Mouse (Mus musculus): ENCODE data around the gene Reep6. TPM values are rescaled to one million over a fixed set of nuclear protein-coding genes. Genes with fewer than 3 reads are reported as not detected.

The Reep6 gene
- total RNA-seq, 1 experiment: 13.3 TPM

DNA sequence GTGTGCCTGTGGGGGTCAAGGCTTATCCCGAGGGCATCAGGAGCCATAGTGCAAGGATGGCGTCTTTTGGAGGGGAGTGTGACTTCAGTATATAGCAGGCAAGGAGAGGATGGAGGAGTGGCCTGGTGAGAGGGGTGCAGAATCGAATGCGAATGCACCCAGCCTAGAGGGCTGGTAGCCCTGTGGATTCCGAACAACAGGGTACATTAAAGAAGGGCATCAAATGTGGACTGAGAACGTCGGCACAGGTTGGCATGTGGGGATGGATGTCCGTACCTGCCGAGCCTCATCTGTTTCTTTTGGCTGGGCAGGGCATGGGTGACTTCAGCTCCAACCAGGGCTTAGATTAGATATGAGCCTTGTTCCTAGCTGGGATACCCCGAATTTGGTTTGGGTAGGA, 29.9 kb upstream of the Reep6 start:
- no peak overlapping the region for H3K4me3 ChIP-seq (ENCODE audit: insufficient read depth in 1 of 2, low read depth in 1 of 2, low read length in 2 of 2, poor library complexity in 1 of 2, severe bottlenecking in 1 of 2)
- no peak for TF ChIP-seq ZNF384 (IDR thresholded peaks at IDR 0.05; ENCODE audit: low read depth, low read length)
- TF ChIP-seq HCFC1 (IDR thresholded peaks at IDR 0.05; ENCODE audit: borderline replicate concordance, insufficient read depth, low read length): no peak
- TF ChIP-seq MAFK (IDR thresholded peaks at IDR 0.05; ENCODE audit: insufficient read depth, low read depth, low read length): no peak
- no peak for TF ChIP-seq CHD2 (IDR thresholded peaks at IDR 0.05; ENCODE audit: low read depth, low read length)
- in situ Hi-C loops (cut with MboI; ENCODE audit: low sequenced_read_pairs in 2 of 2, unreplicated experiment in 2 of 2): no loop called here
- H3K9me3 ChIP-seq (ENCODE audit: control insufficient read depth, insufficient read depth, low read depth, low read length): no peaks in the 10 kb centered on the region
- peaks cover 3% of the 10 kb centered on the region for H3K36me3 ChIP-seq (ENCODE audit: control insufficient read depth, insufficient read depth, low read length, poor library complexity, severe bottlenecking)
- no peak for DNase-seq (ENCODE audit: low read depth, low spot score)
- H3K27ac ChIP-seq (ENCODE audit: insufficient read depth, low read depth, low read length, poor library complexity, severe bottlenecking): no peak overlapping the region
- peaks cover 0 to 8% of the 10 kb centered on the region in 2 experiments; a peak in 2 of 4 replicates for H3K4me1 ChIP-seq (ENCODE audit: control insufficient read depth in 2 of 2, insufficient read depth in 2 of 2, low read length in 2 of 2, poor library complexity in 1 of 2)
- no peak overlapping the region for H3K9ac ChIP-seq (ENCODE audit: insufficient read depth, low read depth, low read length, poor library complexity, severe bottlenecking)

DNA sequence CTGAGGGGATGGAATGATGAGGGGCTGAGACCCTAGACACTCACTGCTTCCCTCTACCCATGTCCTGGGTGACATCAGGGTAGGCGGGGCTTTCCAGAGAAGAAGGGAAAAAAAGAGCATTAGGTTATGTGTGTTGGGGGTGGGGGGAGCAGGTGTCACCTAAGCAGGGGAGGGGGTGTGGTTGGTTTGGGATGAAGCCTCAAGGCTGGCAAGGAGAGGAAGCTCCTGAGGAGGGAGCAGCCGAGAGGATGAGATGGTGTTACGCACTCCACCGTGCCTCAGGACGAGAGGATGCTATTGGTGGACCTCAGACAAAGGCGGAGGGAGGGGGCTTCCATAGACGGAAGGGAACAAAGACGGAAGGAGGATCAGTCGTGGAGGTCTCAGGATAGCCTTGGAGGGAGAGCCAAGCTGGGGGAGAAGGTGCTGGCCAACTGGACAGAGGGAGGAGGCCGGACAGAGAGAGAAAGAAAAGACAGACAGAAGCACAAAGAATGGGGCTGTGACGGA, 29.0 kb upstream of the Reep6 start:
- Histone ChIP-seq H3K36me3 (ENCODE audit: control insufficient read depth, insufficient read depth, low read length, poor library complexity, severe bottlenecking) (no peaks in the 10 kb centered on the region), H3K4me3 (ENCODE audit: insufficient read depth in 1 of 2, low read depth in 1 of 2, low read length in 2 of 2, poor library complexity in 1 of 2, severe bottlenecking in 1 of 2) (no peak overlapping the region), H3K4me1 (ENCODE audit: control insufficient read depth in 2 of 2, insufficient read depth in 2 of 2, low read length in 2 of 2, poor library complexity in 1 of 2) (peaks cover 0 to 6% of the 10 kb centered on the region in 2 experiments; a peak in 2 of 4 replicates), H3K27ac (ENCODE audit: insufficient read depth, low read depth, low read length, poor library complexity, severe bottlenecking) (no peak overlapping the region), H3K9ac (ENCODE audit: insufficient read depth, low read depth, low read length, poor library complexity, severe bottlenecking) (no peak overlapping the region), H3K9me3 (ENCODE audit: control insufficient read depth, insufficient read depth, low read depth, low read length) (no peaks in the 10 kb centered on the region)
- TF ChIP-seq MAFK (IDR thresholded peaks at IDR 0.05; ENCODE audit: insufficient read depth, low read depth, low read length): no peak
- TF ChIP-seq ZC3H11A (IDR thresholded peaks at IDR 0.05; ENCODE audit: borderline replicate concordance, low read depth, low read length): no peak
- no peak for TF ChIP-seq CHD2 (IDR thresholded peaks at IDR 0.05; ENCODE audit: low read depth, low read length)
- no peak for TF ChIP-seq HCFC1 (IDR thresholded peaks at IDR 0.05; ENCODE audit: borderline replicate concordance, insufficient read depth, low read length)
- TF ChIP-seq ZNF384 (IDR thresholded peaks at IDR 0.05; ENCODE audit: low read depth, low read length): no peak
- no peak for DNase-seq (ENCODE audit: low read depth, low spot score)
- in situ Hi-C loops (cut with MboI; ENCODE audit: low sequenced_read_pairs in 2 of 2, unreplicated experiment in 2 of 2): no loop called here

DNA sequence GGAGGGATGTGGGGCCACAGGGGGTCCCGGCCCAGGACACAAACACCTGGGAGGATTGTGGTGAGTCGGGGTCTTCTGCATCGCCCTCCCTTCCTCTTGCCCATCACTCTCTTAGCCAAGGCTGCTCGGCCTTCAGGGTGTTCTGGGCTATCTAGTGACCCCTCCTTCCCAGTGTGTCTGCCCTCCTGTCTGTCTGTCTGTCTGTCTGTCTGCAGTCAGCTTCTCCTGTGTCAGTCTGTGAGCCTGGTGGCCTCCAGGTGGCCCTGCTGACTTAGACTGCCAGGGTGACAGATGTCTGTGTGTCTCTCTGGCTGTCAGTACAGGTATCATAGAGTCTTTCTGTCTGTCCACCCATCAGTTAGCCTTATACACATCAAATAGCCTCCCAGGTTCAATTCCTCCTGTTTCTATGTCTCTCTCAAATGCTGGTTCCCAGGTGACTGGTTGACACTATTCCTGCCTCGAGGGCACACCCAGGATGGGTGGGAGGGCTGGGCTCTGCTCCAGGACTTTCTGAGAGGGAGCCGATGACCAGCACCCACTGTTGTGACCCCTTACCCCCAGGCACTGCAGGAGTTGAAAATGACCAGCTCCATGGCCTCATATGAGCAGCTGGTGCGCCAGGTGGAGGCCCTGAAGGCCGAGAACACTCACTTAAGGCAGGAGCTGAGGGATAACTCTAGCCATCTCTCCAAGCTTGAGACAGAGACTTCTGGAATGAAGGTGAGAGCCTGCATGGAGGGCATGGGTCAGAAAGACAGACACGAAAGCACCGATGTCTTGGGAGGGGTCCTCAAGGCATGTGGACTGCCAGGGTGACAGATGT, 28.3 kb upstream of the Reep6 start:
- no peak overlapping the region for H3K4me3 ChIP-seq (ENCODE audit: insufficient read depth in 1 of 2, low read depth in 1 of 2, low read length in 2 of 2, poor library complexity in 1 of 2, severe bottlenecking in 1 of 2)
- H3K36me3 ChIP-seq (ENCODE audit: control insufficient read depth, insufficient read depth, low read length, poor library complexity, severe bottlenecking): no peaks in the 10 kb centered on the region
- H3K9me3 ChIP-seq (ENCODE audit: control insufficient read depth, insufficient read depth, low read depth, low read length): no peaks in the 10 kb centered on the region
- in situ Hi-C loops (cut with MboI; ENCODE audit: low sequenced_read_pairs in 2 of 2, unreplicated experiment in 2 of 2): no loop called here
- no peak overlapping the region for H3K9ac ChIP-seq (ENCODE audit: insufficient read depth, low read depth, low read length, poor library complexity, severe bottlenecking)
- no peak for DNase-seq (ENCODE audit: low read depth, low spot score)
- TF ChIP-seq ZNF384 (IDR thresholded peaks at IDR 0.05; ENCODE audit: low read depth, low read length) (no peak), HCFC1 (IDR thresholded peaks at IDR 0.05; ENCODE audit: borderline replicate concordance, insufficient read depth, low read length) (no peak), MAFK (IDR thresholded peaks at IDR 0.05; ENCODE audit: insufficient read depth, low read depth, low read length) (no peak), ZC3H11A (IDR thresholded peaks at IDR 0.05; ENCODE audit: borderline replicate concordance, low read depth, low read length) (no peak), CHD2 (IDR thresholded peaks at IDR 0.05; ENCODE audit: low read depth, low read length) (no peak)
- no peak overlapping the region for H3K27ac ChIP-seq (ENCODE audit: insufficient read depth, low read depth, low read length, poor library complexity, severe bottlenecking)
- peaks cover 0 to 6% of the 10 kb centered on the region in 2 experiments; a peak in 2 of 4 replicates for H3K4me1 ChIP-seq (ENCODE audit: control insufficient read depth in 2 of 2, insufficient read depth in 2 of 2, low read length in 2 of 2, poor library complexity in 1 of 2)

DNA sequence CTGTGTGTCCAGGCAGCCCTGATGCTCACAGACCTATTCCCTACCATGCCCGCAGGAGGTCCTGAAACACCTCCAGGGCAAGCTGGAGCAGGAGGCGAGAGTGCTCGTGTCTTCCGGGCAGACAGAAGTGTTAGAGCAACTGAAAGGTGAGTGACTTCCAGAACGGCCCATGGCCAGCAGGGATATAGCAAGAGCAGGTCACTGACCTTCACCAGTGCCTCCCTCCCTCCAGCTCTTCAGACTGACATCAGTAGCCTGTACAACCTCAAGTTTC, 27.7 kb upstream of the Reep6 start:
- no peak for DNase-seq (ENCODE audit: low read depth, low spot score)
- Histone ChIP-seq H3K4me3 (ENCODE audit: insufficient read depth in 1 of 2, low read depth in 1 of 2, low read length in 2 of 2, poor library complexity in 1 of 2, severe bottlenecking in 1 of 2) (no peak overlapping the region), H3K9ac (ENCODE audit: insufficient read depth, low read depth, low read length, poor library complexity, severe bottlenecking) (no peak overlapping the region), H3K27ac (ENCODE audit: insufficient read depth, low read depth, low read length, poor library complexity, severe bottlenecking) (no peak overlapping the region), H3K4me1 (ENCODE audit: control insufficient read depth in 2 of 2, insufficient read depth in 2 of 2, low read length in 2 of 2, poor library complexity in 1 of 2) (peaks cover 0 to under 1% of the 10 kb centered on the region in 2 experiments; a peak in 2 of 4 replicates), H3K9me3 (ENCODE audit: control insufficient read depth, insufficient read depth, low read depth, low read length) (no peaks in the 10 kb centered on the region), H3K36me3 (ENCODE audit: control insufficient read depth, insufficient read depth, low read length, poor library complexity, severe bottlenecking) (no peaks in the 10 kb centered on the region)
- in situ Hi-C loops (cut with MboI; ENCODE audit: low sequenced_read_pairs in 2 of 2, unreplicated experiment in 2 of 2): no loop called here
- no peak for TF ChIP-seq CHD2 (IDR thresholded peaks at IDR 0.05; ENCODE audit: low read depth, low read length)
- no peak for TF ChIP-seq ZC3H11A (IDR thresholded peaks at IDR 0.05; ENCODE audit: borderline replicate concordance, low read depth, low read length)
- no peak for TF ChIP-seq ZNF384 (IDR thresholded peaks at IDR 0.05; ENCODE audit: low read depth, low read length)
- TF ChIP-seq HCFC1 (IDR thresholded peaks at IDR 0.05; ENCODE audit: borderline replicate concordance, insufficient read depth, low read length): no peak
- TF ChIP-seq MAFK (IDR thresholded peaks at IDR 0.05; ENCODE audit: insufficient read depth, low read depth, low read length): no peak
